Mouse (Mus musculus): ENCODE measurements around the gene Car1. TPM values are rescaled to one million over a fixed set of nuclear protein-coding genes. Genes with fewer than 3 reads are reported as not detected.
"Not testable (repeated sequence)": the region's sequence is repeated elsewhere in the genome, so short reads cannot be mapped to it uniquely, and the experiment has no call there.

Gene Car1
- polyA plus RNA-seq, 1 experiment from 2014 or later, result 0.54 TPM

- Histone ChIP-seq H3K27me3 (no peaks in the 10 kb centered on the region), H3K9me3 (no peaks in the 10 kb centered on the region), H3K4me1 (no peaks in the 10 kb centered on the region), H3K4me2 (replicated peaks) (no peak overlapping the region), H3K27ac (no peak overlapping the region), H3K4me3 (no peak overlapping the region), H3K9ac (no peak overlapping the region), H3K36me3 (no peaks in the 10 kb centered on the region)
- ATAC-seq (ENCODE audit: insufficient number of reproducible peaks, insufficient read depth, low FRiP score, low TSS enrichment), result no peak
- WGBS, result 81% methylated on average over 2 of the region's 2 CpGs
Observed at GRCm38 (mm10) chr3:14780212-14780611, 28.0 kb downstream of the Car1 start.

- WGBS, result 68% methylated on average over 3 of the region's 3 CpGs
- not testable (repeated sequence) for H3K27me3 ChIP-seq; H3K27ac ChIP-seq; H3K4me3 ChIP-seq; ATAC-seq (ENCODE audit: insufficient number of reproducible peaks, insufficient read depth, low FRiP score, low TSS enrichment); H3K9ac ChIP-seq; H3K4me2 ChIP-seq (replicated peaks); H3K4me1 ChIP-seq; H3K9me3 ChIP-seq; H3K36me3 ChIP-seq
Observed at GRCm38 (mm10) chr3:14776497-14777162, 31.5 kb downstream of the Car1 start.

GRCm38 (mm10) chr3:14774539-14774938, 33.6 kb downstream of the Car1 start:
- not testable (repeated sequence) for H3K4me2 ChIP-seq (replicated peaks); H3K4me1 ChIP-seq; ATAC-seq (ENCODE audit: insufficient number of reproducible peaks, insufficient read depth, low FRiP score, low TSS enrichment); H3K9ac ChIP-seq; H3K4me3 ChIP-seq; H3K36me3 ChIP-seq; H3K27ac ChIP-seq; H3K27me3 ChIP-seq; H3K9me3 ChIP-seq
- 83% methylated on average over 1 of the region's 1 CpGs for WGBS

GRCm38 (mm10) chr3:14772473-14772872, 35.7 kb downstream of the Car1 start:
- H3K4me1 ChIP-seq; ATAC-seq (ENCODE audit: insufficient number of reproducible peaks, insufficient read depth, low FRiP score, low TSS enrichment); H3K4me3 ChIP-seq; H3K27me3 ChIP-seq; H3K27ac ChIP-seq; H3K36me3 ChIP-seq; H3K4me2 ChIP-seq (replicated peaks); H3K9me3 ChIP-seq; H3K9ac ChIP-seq: not testable (repeated sequence)
- 93% methylated on average over 1 of the region's 1 CpGs for WGBS

- Histone ChIP-seq H3K4me3 (no peak overlapping the region), H3K4me2 (replicated peaks) (no peak overlapping the region), H3K27ac (no peak overlapping the region), H3K27me3 (no peaks in the 10 kb centered on the region), H3K9ac (no peak overlapping the region), H3K36me3 (no peaks in the 10 kb centered on the region), H3K9me3 (no peaks in the 10 kb centered on the region), H3K4me1 (no peaks in the 10 kb centered on the region)
- ATAC-seq (ENCODE audit: insufficient number of reproducible peaks, insufficient read depth, low FRiP score, low TSS enrichment), result no peak
- 65% methylated on average over 2 of the region's 2 CpGs for WGBS
Observed at GRCm38 (mm10) chr3:14764755-14765566, 43.2 kb downstream of the Car1 start.

- Histone ChIP-seq H3K4me3 (no peak overlapping the region), H3K9me3 (no peaks in the 10 kb centered on the region), H3K4me2 (replicated peaks) (no peak overlapping the region), H3K27me3 (no peaks in the 10 kb centered on the region), H3K27ac (no peak overlapping the region), H3K9ac (no peak overlapping the region), H3K4me1 (no peaks in the 10 kb centered on the region), H3K36me3 (no peaks in the 10 kb centered on the region)
- 90% methylated on average over 1 of the region's 1 CpGs for WGBS
- ATAC-seq (ENCODE audit: insufficient number of reproducible peaks, insufficient read depth, low FRiP score, low TSS enrichment), result no peak
Observed at GRCm38 (mm10) chr3:14755716-14756115, 52.5 kb downstream of the Car1 start.

GRCm38 (mm10) chr3:14746041-14746440, 62.1 kb downstream of the Car1 start:
- H3K9me3 ChIP-seq, result no peaks in the 10 kb centered on the region
- no peak for ATAC-seq (ENCODE audit: insufficient number of reproducible peaks, insufficient read depth, low FRiP score, low TSS enrichment)
- H3K4me1 ChIP-seq, result no peaks in the 10 kb centered on the region
- no peaks in the 10 kb centered on the region for H3K36me3 ChIP-seq
- H3K9ac ChIP-seq, result no peak overlapping the region
- 88% methylated on average over 3 of the region's 3 CpGs for WGBS
- H3K27ac ChIP-seq, result no peak overlapping the region
- H3K27me3 ChIP-seq, result no peaks in the 10 kb centered on the region
- no peak overlapping the region for H3K4me2 ChIP-seq (replicated peaks)
- no peak overlapping the region for H3K4me3 ChIP-seq

- no peak overlapping the region for H3K9ac ChIP-seq
- no peaks in the 10 kb centered on the region for H3K4me1 ChIP-seq
- H3K9me3 ChIP-seq, result no peaks in the 10 kb centered on the region
- H3K36me3 ChIP-seq, result no peaks in the 10 kb centered on the region
- H3K4me3 ChIP-seq, result no peak overlapping the region
- H3K4me2 ChIP-seq (replicated peaks), result no peak overlapping the region
- no peaks in the 10 kb centered on the region for H3K27me3 ChIP-seq
- WGBS, result 91% methylated on average over 2 of the region's 2 CpGs
- no peak for ATAC-seq (ENCODE audit: insufficient number of reproducible peaks, insufficient read depth, low FRiP score, low TSS enrichment)
- no peak overlapping the region for H3K27ac ChIP-seq
Observed at GRCm38 (mm10) chr3:14738261-14738660, 69.9 kb downstream of the Car1 start.

GRCm38 (mm10) chr3:14727496-14727895, 80.7 kb downstream of the Car1 start:
- not testable (repeated sequence) for H3K9me3 ChIP-seq; H3K27me3 ChIP-seq; H3K4me2 ChIP-seq (replicated peaks); H3K4me1 ChIP-seq; ATAC-seq (ENCODE audit: insufficient number of reproducible peaks, insufficient read depth, low FRiP score, low TSS enrichment); H3K27ac ChIP-seq; H3K4me3 ChIP-seq; H3K36me3 ChIP-seq; H3K9ac ChIP-seq
- WGBS, result 89% methylated on average over 1 of the region's 1 CpGs

GRCm38 (mm10) chr3:14725462-14725861, 82.7 kb downstream of the Car1 start:
- H3K27me3 ChIP-seq; H3K9me3 ChIP-seq; H3K4me1 ChIP-seq; H3K4me3 ChIP-seq; H3K27ac ChIP-seq; H3K4me2 ChIP-seq (replicated peaks); H3K36me3 ChIP-seq; H3K9ac ChIP-seq; ATAC-seq (ENCODE audit: insufficient number of reproducible peaks, insufficient read depth, low FRiP score, low TSS enrichment): not testable (repeated sequence)
